Mouse (Mus musculus) cerebellum, adult (tissue): ENCODE data around the gene Grik5.
"Not testable (repeated sequence)": the region's sequence is repeated elsewhere in the genome, so short reads cannot be mapped to it uniquely, and the experiment has no call there.

Experiments
- ATAC-seq: cut with Nextera tagmentation; 2 replicates; pipeline ENCODE4 v1.9.2; 2017; ENCODE audit warnings: mild to moderate bottlenecking, moderate library complexity, mixed read lengths; ENCODE audit not compliant: insufficient number of reproducible peaks, low FRiP score, low TSS enrichment

Gene Grik5

GRCm38 (mm10) chr7:25082510-25082909 lies 10.4 kb upstream of the Grik5 start:
- ATAC-seq: no peak

- no peak for ATAC-seq
Measured at GRCm38 (mm10) chr7:25080431-25080830, 8.3 kb upstream of the Grik5 start.

GRCm38 (mm10) chr7:25079496-25080026 lies 7.4 kb upstream of the Grik5 start:
- no peak for ATAC-seq

- no peak for ATAC-seq
Measured at GRCm38 (mm10) chr7:25077414-25077755, 5.2 kb upstream of the Grik5 start.

GRCm38 (mm10) chr7:25076663-25077413 lies 4.7 kb upstream of the Grik5 start:
- peak; percentile 96 for ATAC-seq

GRCm38 (mm10) chr7:25076296-25076662 lies 4.1 kb upstream of the Grik5 start:
- no peak for ATAC-seq

GRCm38 (mm10) chr7:25073924-25074323 lies 1.8 kb upstream of the Grik5 start:
- ATAC-seq: no peak

- ATAC-seq: no peak
Measured at GRCm38 (mm10) chr7:25072716-25073390, 707 bp upstream of the Grik5 start.

GRCm38 (mm10) chr7:25068724-25069123 lies 3.4 kb downstream of the Grik5 start:
- ATAC-seq: no peak

GRCm38 (mm10) chr7:25067909-25068656 lies 4.1 kb downstream of the Grik5 start:
- ATAC-seq: no peak

GRCm38 (mm10) chr7:25067338-25067737 lies 4.8 kb downstream of the Grik5 start:
- ATAC-seq: no peak

- no peak for ATAC-seq
Measured at GRCm38 (mm10) chr7:25063900-25064299, 8.2 kb downstream of the Grik5 start.

- ATAC-seq: no peak
Measured at GRCm38 (mm10) chr7:25063346-25063745, 8.8 kb downstream of the Grik5 start.

- ATAC-seq: no peak
Measured at GRCm38 (mm10) chr7:25058836-25059235, 13.3 kb downstream of the Grik5 start.

- ATAC-seq: no peak
Measured at GRCm38 (mm10) chr7:25058394-25058793, 13.8 kb downstream of the Grik5 start.

GRCm38 (mm10) chr7:25057888-25058287 lies 14.3 kb downstream of the Grik5 start:
- no peak for ATAC-seq

- no peak for ATAC-seq
Measured at GRCm38 (mm10) chr7:25056951-25057350, 15.2 kb downstream of the Grik5 start.

- ATAC-seq: no peak
Measured at GRCm38 (mm10) chr7:25052587-25052986, 19.6 kb downstream of the Grik5 start.

GRCm38 (mm10) chr7:25049295-25049930 lies 22.7 kb downstream of the Grik5 start:
- no peak for ATAC-seq

- ATAC-seq: no peak
Measured at GRCm38 (mm10) chr7:25047363-25047762, 24.8 kb downstream of the Grik5 start.

GRCm38 (mm10) chr7:25044599-25044998 lies 27.5 kb downstream of the Grik5 start:
- not testable (repeated sequence) for ATAC-seq
